Mouse (Mus musculus) lung, embryonic 14.5 days (tissue): ENCODE results near the gene Klf3. TPM values are rescaled to one million over a fixed set of nuclear protein-coding genes. Genes with fewer than 3 reads are reported as not detected.
A peak's percentile ranks its signal among the peaks of the same experiment; 100 is the strongest.

ENCODE experiments used
- ATAC-seq: fragments of 200-750 bp; cut with Nextera tagmentation; 2 replicates; pipeline ENCODE4 v1.8.0; 2017; ENCODE audit warnings: mild to moderate bottlenecking, moderate TSS enrichment, moderate library complexity; ENCODE audit not compliant: insufficient read depth
- DNase-seq: peaks from one replicate; pipeline ENCODE4 v3.0.0-alpha.2; 2015
- H3K27ac ChIP-seq: fragments of 300-500 bp; sonication (generic); 2 replicates; pipeline ENCODE4 v1.5.1; 2014; ENCODE audit warnings: low read depth, mild to moderate bottlenecking, moderate library complexity
- H3K27me3 ChIP-seq: fragments of 300-500 bp; sonication (generic); 2 replicates; pipeline ENCODE4 v1.6.1; 2014; ENCODE audit warnings: low read length, control low read depth; ENCODE audit not compliant: insufficient read depth
- H3K36me3 ChIP-seq: fragments of 300-500 bp; sonication (generic); 2 replicates; pipeline ENCODE4 v1.6.1; 2014; ENCODE audit warnings: control low read depth; ENCODE audit not compliant: insufficient read depth
- H3K4me1 ChIP-seq: fragments of 300-500 bp; sonication (generic); 2 replicates; pipeline ENCODE4 v1.6.1; 2014; ENCODE audit warnings: antibody characterized with exemption, control low read depth; ENCODE audit not compliant: insufficient read depth
- H3K4me2 ChIP-seq: fragments of 300-500 bp; sonication (generic); 2 replicates; pipeline ENCODE4 v1.6.1; 2014; ENCODE audit warnings: mild to moderate bottlenecking
- H3K4me3 ChIP-seq: fragments of 300-500 bp; sonication (generic); 2 replicates; pipeline ENCODE4 v1.5.1; 2014; ENCODE audit warnings: low read depth, low read length
- H3K9ac ChIP-seq: fragments of 300-500 bp; sonication (generic); 2 replicates; pipeline ENCODE4 v1.6.1; 2014
- H3K9me3 ChIP-seq: fragments of 300-500 bp; sonication (generic); 2 replicates; pipeline ENCODE4 v1.6.1; 2016; ENCODE audit warnings: low read depth, low read length, control low read depth
- CTCF ChIP-seq: IDR thresholded peaks from 2 replicates; pipeline ENCODE4 v1.5.1; 2016; ENCODE audit warnings: antibody characterized with exemption, low read depth
- WGBS: fragments of 180-500 bp; shearing (Covaris S2); extraction: QIAGEN DNeasy Blood & Tissue Kit; methylation state at CpG from one replicate; pipeline ENCODE4 v1.1.7; 2014; 5-methylcytosine and 5-hydroxymethylcytosine counted together
- polyA plus RNA-seq: library from polyadenylated mRNA; unstranded; fragments of >200 nt; fragmentation: Nextera tagmentation; extraction: Ambion mirVana; gene quantifications from 2 replicates; pipeline ENCODE4 v1.2.1, GENCODE M21; 2014

The Klf3 gene
- polyA plus RNA-seq, 1 experiment from 2014 or later = 69.3 TPM

DNA sequence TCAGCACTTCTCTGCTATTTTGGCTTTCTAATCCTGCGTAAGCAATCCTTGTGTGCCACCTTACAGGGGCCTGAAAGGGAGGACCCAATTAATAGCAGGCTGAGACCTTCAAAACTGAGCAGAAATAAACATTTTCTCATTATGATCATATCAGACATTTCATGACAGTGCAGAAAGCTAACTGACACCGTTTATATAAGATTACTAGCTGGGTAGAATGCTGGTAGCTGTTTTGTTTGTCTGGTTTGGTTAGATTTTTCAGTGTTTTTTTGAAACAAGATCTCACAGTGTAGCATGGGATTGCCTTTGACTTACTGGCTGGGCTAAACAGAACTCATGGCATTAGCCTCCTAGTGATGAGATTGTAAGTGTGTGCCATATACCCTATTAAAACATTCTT, 23.9 kb upstream of the Klf3 start:
- Histone ChIP-seq H3K4me2 (no peak overlapping the region), H3K9ac (no peak overlapping the region), H3K4me1 (no peaks in the 10 kb centered on the region), H3K9me3 (no peaks in the 10 kb centered on the region), H3K4me3 (no peak overlapping the region), H3K27me3 (no peaks in the 10 kb centered on the region), H3K36me3 (no peaks in the 10 kb centered on the region), H3K27ac (no peak overlapping the region)
- WGBS = 72% methylated on average over 2 of the region's 2 CpGs
- no peak for TF ChIP-seq CTCF
- ATAC-seq (no peak), DNase-seq (no peak)

DNA sequence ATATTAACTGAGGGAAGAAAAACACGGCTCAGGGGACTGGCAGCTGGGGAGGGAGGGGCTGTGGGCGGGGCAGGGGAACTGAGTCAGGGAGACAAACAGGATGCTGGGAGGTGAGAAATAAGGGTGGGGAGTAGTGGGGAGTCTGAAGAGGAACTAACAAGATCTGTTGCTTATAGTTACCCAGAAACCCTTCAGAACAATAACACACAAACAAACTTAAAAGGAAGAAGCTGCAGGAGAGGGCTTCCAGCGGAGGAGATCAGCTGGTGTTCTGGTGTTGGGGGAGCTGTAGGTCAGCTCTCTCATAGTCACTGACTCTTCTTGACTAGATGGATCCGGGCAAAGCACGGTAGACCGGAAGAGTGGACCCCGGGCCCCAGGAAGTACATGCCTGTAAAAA, 22.4 kb upstream of the Klf3 start:
- no peak overlapping the region for H3K27ac ChIP-seq
- no peaks in the 10 kb centered on the region for H3K9me3 ChIP-seq
- H3K4me1 ChIP-seq = no peaks in the 10 kb centered on the region
- no peak overlapping the region for H3K4me2 ChIP-seq
- DNase-seq = peak; percentile 8
- H3K36me3 ChIP-seq = no peaks in the 10 kb centered on the region
- no peak for ATAC-seq
- no peak overlapping the region for H3K4me3 ChIP-seq
- WGBS = 49% methylated on average over 7 of the region's 7 CpGs
- H3K9ac ChIP-seq = no peak overlapping the region
- TF ChIP-seq CTCF = no peak
- H3K27me3 ChIP-seq = no peaks in the 10 kb centered on the region

DNA sequence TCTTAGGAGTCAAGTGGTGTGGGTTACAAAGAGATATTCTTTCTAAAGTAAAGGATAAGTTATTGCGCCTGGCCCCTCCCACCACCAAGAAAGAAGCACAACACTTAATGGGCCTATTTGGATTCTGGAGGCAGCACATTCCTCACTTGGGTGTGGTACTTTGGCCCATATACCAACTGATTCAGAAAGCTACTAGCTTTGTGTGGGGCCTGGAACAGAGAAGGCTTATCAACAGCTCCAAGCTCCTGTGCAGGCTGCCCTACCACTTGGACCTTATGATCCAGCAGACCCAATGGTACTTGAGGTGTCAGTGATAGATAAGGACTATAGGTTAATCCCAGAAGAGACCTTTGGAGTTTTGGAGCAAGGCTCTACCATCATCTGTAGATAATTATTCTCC, 15.0 kb upstream of the Klf3 start:
- TF ChIP-seq CTCF = no peak
- WGBS = 92% methylated on average over 1 of the region's 1 CpGs
- Histone ChIP-seq H3K36me3 (no peaks in the 10 kb centered on the region), H3K9ac (no peak overlapping the region), H3K9me3 (no peaks in the 10 kb centered on the region), H3K27ac (no peak overlapping the region), H3K4me1 (no peaks in the 10 kb centered on the region), H3K27me3 (no peaks in the 10 kb centered on the region), H3K4me3 (no peak overlapping the region), H3K4me2 (no peak overlapping the region)
- ATAC-seq (no peak), DNase-seq (no peak)

DNA sequence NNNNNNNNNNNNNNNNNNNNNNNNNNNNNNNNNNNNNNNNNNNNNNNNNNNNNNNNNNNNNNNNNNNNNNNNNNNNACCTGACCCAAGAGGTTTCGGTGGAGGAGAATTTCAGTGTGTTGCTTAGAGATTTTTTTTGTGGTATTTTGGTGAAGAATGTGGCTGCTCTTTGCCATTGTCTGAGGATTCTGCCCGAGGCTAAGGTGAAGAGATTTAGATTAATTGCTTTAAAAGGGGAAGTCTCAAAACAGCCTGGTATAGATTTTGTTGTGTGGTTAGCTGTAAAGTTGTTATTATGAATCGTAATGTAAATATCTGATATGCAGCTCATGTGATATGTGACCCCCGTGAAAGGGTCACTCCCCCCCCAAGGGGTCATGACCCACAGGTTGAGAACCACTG, 5.0 kb upstream of the Klf3 start:
- Histone ChIP-seq H3K4me3 (no peak overlapping the region), H3K9ac (no peak overlapping the region), H3K4me1 (no peaks in the 10 kb centered on the region), H3K4me2 (no peak overlapping the region), H3K27me3 (no peaks in the 10 kb centered on the region), H3K9me3 (peaks cover 11% of the 10 kb centered on the region; the same call in 1 of the 2 replicates), H3K36me3 (no peaks in the 10 kb centered on the region), H3K27ac (no peak overlapping the region)
- TF ChIP-seq CTCF = no peak
- no peak for DNase-seq
- no peak for ATAC-seq
- WGBS = 62% methylated on average over 4 of the region's 4 CpGs

DNA sequence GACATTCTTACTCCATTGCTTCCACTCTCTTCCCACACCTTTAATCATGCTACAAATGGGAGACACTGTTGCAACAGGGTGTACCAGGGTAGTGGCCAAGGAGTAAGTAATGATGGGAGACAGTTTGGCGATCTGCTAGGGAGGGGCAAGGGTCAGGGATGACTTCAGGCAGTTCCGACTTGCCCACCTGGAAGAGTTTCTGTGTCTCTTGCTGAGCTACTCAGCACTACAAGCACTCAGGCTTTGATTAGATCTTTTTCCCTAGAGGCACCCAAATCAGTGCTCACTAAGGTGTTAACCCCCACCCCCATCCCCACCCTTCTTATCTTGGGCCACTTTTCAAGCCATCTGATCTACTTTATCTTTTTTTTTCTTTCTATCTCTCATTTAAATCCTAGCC, 1.6 kb upstream of the Klf3 start:
- H3K36me3 ChIP-seq = no peaks in the 10 kb centered on the region
- H3K4me3 ChIP-seq = no peak overlapping the region
- no peak overlapping the region for H3K9ac ChIP-seq
- H3K4me1 ChIP-seq = peaks cover 8% of the 10 kb centered on the region
- ATAC-seq (no peak), DNase-seq (no peak)
- no peak overlapping the region for H3K27ac ChIP-seq
- WGBS = 73% methylated on average over 2 of the region's 2 CpGs
- peaks cover 5% of the 10 kb centered on the region; the same call in 1 of the 2 replicates for H3K9me3 ChIP-seq
- TF ChIP-seq CTCF = no peak
- no peak overlapping the region; the same call in 1 of the 2 replicates for H3K4me2 ChIP-seq
- no peaks in the 10 kb centered on the region for H3K27me3 ChIP-seq

DNA sequence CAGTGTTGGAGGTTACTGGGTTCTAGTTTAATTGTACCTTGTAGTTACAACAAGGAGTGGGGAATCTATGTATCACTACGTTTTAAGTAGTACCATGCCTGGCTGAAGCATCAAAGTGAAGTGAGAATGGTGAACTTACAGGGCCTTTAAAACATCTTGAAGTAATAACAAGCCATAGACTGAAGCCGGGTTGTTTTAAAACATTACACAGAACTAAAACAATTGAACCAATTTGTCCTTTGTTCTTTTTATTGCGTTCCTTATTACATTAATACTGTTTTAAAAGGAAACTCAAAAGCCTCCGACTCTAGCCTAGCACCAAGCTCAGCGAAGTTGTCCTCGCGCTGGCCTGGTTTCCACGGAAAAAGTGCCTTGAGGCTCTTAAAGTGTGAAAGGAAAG, 1.0 kb upstream of the Klf3 start:
- Histone ChIP-seq H3K4me1 (peaks cover 9% of the 10 kb centered on the region), H3K27me3 (no peaks in the 10 kb centered on the region), H3K9me3 (peaks cover 5% of the 10 kb centered on the region; the same call in 1 of the 2 replicates), H3K9ac (peak overlapping the region; percentile 94), H3K4me3 (peak overlapping the region; percentile 82), H3K27ac (peak overlapping the region; percentile 99), H3K36me3 (no peaks in the 10 kb centered on the region), H3K4me2 (peak overlapping the region; percentile 70)
- no peak for ATAC-seq
- 8% methylated on average over 8 of the region's 8 CpGs for WGBS
- no peak for DNase-seq
- TF ChIP-seq CTCF = no peak

DNA sequence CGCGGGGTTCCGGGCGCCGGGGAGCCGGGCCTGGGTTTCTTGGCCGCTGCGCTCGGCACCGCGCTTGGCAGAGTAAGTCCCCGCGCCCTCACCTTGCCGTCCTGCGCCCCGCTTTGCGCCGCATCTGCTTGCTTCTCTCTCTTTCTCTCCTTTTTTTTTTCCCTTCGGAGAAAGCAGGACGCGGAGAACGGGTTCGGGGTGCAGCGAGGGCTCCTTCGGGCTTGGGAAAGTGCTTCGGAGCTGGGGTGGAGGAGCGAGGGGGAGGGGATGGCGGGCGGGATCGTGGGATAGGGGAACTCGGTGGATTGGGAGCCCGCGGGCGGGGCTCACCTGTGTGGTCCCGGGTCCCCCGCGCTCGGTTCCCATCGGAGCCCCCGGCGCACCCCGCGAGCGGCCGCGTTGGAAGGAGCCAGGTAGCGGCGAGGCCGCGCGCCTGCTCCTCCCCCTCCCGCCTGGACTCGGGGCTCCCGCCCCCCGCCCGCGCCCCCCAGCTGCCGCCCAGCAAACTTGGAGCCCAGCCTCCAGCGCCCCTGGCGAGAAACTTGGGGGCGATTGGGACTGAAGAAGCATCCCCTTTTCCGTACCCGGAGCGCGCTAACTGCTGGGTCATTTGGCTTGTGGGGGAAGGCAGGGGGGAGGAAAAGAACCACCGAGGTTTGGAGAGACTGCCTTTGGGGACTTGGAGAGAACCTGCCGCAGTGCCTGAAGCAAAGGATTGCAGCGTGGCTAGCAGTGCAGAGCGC, 703 bp downstream of the Klf3 start:
- Histone ChIP-seq H3K4me1 (peaks cover 15% of the 10 kb centered on the region), H3K9ac (peak overlapping the region; percentile 94)
- no peak for ATAC-seq

More for the DNA sequence above, 703 bp downstream of the Klf3 start:
- under 1% methylated on average over 68 of the region's 69 CpGs for WGBS
- peak overlapping the region; percentile 70 for H3K4me2 ChIP-seq
- H3K9me3 ChIP-seq = peaks cover 5% of the 10 kb centered on the region; the same call in 1 of the 2 replicates
- H3K4me3 ChIP-seq = peak overlapping the region; percentile 82
- H3K36me3 ChIP-seq = peaks cover 3% of the 10 kb centered on the region; the same call in 1 of the 2 replicates
- peak overlapping the region; percentile 99 for H3K27ac ChIP-seq
- peak; percentile 39; the same call in 1 of the 2 replicates for TF ChIP-seq CTCF
- peak; percentile 72 for DNase-seq
- no peaks in the 10 kb centered on the region for H3K27me3 ChIP-seq
